Mouse (Mus musculus) ovary, postnatal 36 days (tissue): ENCODE measurements around the gene B230307C23Rik.
A peak's percentile ranks its signal among the peaks of the same experiment; 100 is the strongest.
"Not testable (repeated sequence)": the region's sequence is repeated elsewhere in the genome, so short reads cannot be mapped to it uniquely, and the experiment has no call there.

ENCODE experiments used
- DNase-seq: peaks from one replicate; pipeline ENCODE4 v3.0.0; 2022; ENCODE audit warnings: low spot score, mixed read lengths

Gene B230307C23Rik

DNA sequence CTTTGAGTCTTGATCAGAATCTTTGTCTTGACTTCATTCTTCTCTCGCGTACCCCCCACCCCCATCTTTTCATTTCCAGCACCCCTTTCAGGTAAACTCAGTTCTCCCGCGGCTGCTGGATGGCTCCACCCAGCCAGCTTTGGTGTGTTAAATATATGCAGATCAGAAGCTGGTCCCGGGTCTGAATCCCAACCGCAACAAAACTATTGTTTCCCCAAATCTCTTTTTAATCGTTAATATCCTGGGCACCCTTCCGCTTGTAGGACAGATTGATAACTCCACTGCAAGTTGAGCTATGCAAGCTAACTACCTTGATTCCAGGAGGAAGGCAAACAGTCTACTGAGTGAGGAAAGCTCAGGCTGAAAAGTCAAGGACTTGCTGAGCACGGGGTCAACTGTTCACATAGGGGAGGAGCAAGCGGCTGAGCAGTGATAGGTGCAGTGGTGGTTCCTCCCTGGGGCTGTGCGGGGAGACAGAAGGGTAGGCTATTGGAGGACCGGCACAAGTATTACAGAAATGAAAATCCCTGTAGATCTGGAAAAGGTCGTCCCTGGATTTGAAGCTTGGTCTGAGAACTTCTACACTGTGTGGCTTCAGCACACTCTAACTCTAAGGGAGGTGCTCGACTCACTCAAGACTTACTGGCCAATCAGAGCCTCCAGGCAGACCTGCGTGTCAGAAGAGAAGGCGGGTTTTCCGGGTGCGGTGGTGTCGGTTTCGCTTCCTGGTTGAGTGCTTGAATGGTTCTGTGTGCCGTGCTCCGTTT, at the start of gene B230307C23Rik:
Gene B230307C23Rik (plus strand): TSS at position 700 of the 767 bp plus-strand sequence.
- peak; percentile 72 for DNase-seq

DNA sequence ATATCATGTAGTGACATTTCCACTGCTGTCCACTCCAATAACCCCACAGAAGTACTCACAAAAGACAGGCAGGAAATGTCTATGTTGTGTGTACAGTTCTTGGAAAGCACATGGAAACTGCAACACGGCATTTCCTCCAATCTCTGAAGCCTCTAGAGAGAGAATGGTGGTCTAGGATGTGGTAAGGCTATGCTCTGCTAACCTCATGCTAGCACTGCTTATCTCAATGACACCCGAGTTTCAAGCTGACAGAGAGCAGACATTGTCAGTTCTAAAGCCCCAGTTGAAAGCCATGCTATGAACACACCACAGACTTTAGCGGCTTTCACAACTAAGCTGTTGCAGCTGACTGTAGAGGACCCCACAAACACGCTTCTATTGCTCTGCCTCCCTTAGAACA, 48.3 kb upstream of the B230307C23Rik start:
- no peak for DNase-seq

DNA sequence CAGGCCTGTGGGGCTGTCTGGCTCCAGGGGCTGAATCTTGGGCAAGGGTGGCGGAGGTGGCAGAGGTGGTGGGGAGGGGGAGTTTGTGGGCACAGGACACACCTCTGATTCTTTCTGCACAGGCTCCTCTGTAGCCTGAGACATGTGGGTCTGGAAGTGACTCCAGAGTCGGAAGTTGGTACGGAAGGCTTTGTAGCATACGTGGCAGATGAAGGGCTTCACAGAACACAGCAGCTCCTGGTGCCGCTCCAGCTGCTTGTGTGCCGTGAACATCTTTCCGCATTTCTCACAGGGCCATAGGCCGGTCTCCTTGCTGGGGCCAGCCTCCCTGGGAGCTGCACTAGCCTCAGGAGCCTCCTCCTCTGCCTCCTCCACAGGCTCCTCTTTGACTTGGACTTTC, 47.1 kb upstream of the B230307C23Rik start:
- no peak for DNase-seq

DNA sequence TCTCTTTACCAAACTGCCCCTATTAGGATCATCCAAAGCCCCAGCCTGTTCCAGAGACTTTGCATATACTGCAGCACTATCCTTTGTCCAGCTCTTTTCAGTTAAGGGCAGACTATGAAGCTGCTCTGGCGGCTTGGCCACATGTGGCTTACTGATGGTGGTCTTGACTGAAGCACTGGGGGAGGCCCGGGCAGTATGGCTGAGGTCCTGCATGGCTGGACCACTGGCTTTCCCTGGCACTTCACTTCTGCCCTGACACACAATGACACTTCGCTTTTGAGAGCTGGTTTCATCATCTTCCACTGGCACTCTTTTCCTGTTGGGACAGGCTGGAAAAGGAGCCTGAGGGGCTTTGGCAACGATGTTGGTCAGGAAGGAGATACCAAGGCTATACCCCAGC, 44.7 kb upstream of the B230307C23Rik start:
- no peak for DNase-seq

DNA sequence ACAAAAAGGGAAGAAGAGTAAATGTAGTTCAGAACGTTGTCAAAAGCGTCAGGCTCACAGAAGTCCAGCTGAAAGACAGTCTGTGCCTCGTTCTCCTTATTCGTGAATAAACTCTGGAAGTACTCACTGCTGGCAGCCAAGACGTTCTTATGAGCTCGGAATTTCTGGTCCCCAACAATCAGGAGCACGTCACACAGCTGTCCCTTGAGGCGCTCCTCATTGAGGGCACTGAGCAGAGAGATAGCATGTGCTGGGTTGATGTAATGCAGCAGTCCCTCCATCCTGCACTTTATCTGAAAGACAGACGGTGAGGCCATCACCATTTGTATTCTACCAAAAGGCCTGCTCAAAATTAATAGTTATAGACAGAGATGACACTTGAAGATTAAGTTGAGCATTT, 44.3 kb upstream of the B230307C23Rik start:
- no peak for DNase-seq

DNA sequence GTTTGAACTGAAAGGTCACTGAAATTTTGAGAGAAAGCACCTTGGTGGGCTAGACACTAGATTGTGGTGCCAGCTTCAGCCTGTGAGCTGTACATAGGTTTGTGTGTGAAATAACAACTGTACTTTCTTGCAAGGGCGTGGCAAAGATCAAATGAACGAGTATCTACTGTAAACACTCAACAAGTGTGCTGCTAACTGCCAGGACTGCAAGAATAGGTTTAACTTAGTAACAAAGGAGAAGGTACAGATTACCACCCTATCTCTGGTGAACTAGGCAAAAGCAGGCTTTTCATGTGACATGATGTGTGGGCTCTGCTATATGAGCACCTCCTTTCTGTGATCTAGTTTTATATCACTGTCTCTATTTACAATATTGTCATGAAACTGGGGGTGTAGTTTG, 43.8 kb upstream of the B230307C23Rik start:
- DNase-seq: no peak

DNA sequence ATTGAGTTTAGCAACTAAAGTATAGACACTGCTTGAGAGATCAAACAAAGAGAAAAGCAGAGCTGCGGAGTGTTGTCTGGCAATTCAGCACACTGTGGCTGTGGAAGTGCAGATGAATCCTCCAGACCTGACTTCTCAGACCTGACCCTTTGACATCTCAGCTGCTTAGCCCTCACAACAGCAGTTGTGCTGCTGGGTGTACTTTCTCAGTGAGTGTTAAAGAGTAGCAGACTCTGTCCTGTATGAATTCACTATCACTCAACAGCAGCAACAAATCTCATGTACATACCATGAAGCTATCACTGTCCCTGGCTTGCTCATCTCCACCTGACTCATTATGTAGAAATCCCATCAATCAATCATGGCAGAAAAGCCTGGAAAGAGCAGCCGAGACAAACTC, 41.1 kb upstream of the B230307C23Rik start:
- no peak for DNase-seq

DNA sequence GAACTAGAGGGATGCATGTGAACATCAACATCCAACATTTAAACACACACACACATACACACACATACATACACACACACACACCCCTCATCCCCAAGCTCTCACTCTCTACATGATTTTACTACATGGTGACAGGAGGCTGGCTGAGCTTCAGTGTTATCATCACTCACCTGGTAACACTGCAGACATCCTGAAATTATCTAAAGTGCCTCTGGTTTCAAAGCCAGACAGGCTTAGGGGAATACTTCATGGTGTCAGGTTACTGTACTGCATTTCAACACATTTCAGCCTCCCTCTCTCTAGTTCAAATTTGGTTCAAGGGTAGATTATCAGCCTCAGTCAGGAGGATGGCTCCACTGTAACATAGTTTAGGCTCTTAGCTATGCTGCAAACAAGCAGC, 39.5 kb upstream of the B230307C23Rik start:
- no peak for DNase-seq

DNA sequence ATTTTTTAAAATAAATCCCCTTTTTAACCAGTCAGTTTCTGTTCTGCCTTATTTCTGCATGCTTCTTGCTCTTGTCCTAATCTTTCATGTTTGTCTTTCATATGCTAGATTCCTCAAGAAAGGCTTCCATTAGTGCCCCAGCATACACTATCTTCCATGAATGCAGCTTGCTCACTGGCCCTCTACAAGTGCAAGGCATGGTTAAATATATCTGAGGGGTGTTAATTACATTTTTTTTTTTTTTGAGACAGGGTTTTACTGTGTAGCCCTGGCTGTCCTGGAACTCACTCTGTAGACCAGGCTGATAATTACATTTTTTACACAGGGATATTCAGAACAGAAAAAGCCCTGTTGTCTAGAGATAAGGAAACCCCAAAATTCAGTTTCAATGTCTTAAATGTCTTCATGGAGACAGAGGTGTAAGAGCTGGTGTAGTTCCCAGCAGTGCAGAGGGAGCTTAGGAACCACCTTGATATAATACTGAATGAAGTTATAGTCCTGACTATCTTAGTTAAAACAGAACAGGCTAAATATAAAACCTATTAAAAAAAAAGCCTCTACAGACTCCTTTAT, 38.6 kb upstream of the B230307C23Rik start:
- no peak for DNase-seq

DNA sequence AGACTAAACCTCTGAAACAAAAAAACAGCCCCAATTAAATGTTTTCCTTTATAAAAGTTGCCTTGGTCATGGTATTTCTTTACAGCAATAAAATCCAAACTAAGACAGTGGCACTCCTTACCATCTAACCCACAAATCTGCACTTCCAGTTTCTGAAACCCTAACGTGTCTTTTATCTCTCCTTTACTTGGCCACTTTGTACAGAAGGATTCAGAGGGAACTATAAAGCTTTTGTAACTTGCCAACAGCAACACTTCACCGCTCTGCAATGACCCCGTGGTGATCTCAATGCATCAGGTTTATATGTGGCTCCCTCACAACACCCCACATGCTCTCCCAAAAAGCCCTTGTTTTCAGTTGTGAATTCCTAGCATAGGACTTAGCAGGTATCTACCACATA, 36.8 kb upstream of the B230307C23Rik start:
- no peak for DNase-seq

DNA sequence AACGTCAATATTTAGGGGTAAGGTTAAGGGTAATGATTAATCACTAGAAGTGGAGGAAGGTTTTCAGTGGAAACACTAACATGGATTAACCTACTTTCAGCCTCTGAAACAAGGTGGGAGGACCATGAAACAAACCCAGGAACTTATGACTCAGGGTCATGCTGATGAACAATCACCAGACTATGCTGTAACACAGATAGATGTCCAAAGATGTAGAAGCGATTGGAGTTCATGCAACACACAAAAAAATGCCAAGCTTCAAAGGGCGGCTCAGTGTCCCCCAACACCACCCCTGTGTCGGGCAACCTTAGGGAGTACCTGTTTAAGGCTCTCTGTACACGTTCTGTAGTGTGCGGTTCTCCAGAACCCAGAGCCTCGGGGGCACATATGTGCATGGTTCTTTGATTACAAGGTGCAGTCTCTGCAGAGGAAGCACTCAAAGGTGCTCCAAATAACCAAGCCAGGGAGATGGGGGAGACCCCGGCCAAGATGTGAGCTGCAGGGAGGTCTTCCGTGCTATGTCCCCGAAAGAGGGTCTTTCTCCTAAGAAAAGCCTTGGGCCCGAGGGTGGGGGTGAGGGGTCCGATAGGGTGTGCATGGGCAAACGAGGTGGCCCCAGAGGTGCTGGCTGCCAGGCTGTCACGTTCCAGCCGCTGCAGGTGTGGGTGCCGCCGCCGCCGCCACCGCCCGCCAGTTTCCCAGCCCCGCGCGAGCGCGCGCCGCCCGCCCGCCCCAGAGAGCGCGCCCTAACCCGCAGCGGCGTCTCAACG, 35.5 kb upstream of the B230307C23Rik start:
- DNase-seq: no peak

DNA sequence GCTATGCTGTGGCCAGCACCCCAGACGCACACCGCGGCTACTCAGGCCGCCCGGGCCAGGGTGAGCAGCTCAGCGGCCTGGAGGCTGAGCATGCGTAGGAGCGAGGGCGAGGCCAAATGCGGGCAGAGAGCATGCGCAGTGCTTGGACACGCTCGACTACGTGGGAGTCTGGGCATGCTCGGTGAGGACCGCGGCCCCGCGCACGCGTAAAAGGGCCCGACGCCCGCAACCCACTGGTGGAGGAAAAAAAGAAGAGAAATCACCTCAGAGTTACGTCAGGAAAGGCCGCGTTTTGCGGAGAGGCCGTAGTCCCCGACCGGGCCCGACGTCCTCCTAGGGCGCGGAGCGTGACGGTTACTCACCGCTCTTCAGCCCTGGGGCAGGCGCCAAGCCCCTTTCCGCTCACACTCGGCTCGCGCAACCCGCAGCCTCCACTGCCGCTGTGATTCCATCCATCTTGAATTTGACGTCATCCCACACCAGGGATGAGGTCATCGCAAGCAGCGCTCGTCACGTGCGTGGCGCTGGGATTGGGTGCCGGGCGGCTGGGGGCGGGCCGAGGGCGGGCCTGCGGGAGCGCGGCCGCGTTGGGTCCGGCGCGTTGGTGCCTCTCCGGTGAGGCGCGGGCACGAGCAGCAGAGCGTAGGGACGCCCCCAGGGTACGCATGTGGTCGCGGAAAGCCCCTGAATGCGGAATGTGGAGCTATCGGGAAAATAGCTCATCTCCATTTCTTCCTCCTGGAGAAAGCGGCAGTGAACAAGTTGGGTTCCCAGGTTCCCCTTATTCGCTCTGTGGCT, 34.8 kb upstream of the B230307C23Rik start, which contains the start of the genes C2cd2 and Zbtb21:
Gene C2cd2 (minus strand): TSS at position 448 of the 798 bp plus-strand sequence.
Gene Zbtb21 (minus strand): TSS at position 472 of the 798 bp plus-strand sequence.
- DNase-seq: peak; percentile 97

DNA sequence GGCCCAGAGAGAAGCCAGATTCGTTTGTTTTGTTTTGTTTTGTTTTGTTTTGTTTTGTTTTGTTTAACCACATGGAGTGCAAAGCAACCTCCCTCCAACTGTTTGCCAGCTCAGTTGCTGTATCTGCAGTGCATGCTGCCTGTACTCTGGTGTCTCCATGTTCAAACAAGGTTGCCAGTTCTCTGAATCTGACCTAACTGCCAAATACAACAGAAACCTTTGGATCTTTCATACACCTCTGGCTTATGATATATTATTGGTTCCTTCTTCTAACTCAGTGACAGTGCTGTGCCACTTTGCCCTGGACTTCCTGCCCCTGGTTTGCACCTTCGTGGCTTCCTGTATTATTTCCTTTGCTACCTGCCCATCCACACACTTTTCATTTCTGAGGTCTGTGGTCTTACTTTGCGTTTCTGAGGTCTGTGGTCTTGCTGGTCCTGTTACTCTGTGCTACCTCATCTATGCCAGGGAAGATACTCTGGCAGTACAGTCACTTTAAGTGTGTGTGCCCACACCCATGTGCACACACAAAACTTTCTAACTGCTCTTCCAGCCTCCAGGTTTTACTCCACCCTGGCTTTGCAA, 33.1 kb upstream of the B230307C23Rik start:
- no peak for DNase-seq

DNA sequence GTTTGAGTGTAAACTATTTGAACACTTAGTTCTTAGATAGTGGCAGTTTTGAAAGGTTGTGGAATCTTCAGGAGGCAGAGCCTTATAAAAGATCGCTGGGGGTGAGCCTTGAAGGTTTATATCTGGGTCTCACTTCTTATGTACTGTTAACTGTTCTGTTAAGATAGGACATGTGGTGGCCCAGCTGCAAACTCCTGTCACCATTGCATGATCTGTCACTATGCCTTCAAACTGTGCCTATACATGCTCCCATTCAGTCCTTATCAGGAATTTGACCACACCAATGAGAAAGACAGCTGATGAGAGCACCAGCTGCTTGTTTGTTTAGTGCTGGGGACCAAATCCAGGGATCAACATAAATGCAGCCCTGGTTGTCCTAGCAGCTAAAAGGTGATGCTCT, 19.8 kb upstream of the B230307C23Rik start:
- no peak for DNase-seq

DNA sequence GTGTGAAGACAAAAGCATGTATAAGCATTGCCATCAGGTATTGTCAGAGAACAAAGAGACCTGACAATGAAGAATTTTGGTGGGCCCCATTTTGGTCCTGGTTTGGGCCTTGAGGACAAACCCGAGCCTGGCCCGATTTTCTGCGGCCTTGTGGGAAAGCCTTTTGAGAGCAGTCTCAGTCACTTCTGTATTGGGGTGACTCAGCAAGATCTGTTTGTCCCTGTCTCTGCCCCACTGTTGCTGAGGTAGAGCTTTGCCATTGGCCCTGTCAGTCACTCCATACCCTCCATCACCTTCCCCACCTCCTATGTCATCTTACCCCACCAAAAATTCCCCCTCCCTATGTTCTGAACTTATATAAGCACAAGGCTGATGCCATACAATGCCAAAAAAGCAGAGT, 19.4 kb upstream of the B230307C23Rik start:
- DNase-seq: no peak

DNA sequence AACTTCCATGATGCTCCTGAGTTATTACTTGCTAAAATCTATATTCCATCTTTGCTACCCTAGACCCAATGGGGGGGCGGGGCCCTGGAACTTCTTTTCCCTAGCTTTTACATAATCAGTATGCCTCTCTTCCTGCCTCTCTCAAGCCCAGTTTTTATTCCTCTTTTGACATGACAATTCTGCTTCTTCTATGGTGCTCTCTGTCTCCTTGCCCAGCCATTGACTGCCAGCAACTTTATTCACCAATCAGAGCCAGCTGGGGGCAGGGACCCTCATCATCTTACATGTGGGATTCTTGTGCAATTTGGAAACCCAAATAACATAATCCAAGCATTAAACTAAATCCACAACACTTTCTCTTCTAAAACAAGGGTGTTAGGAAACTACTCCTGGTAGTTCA, 15.8 kb upstream of the B230307C23Rik start:
- no peak for DNase-seq

DNA sequence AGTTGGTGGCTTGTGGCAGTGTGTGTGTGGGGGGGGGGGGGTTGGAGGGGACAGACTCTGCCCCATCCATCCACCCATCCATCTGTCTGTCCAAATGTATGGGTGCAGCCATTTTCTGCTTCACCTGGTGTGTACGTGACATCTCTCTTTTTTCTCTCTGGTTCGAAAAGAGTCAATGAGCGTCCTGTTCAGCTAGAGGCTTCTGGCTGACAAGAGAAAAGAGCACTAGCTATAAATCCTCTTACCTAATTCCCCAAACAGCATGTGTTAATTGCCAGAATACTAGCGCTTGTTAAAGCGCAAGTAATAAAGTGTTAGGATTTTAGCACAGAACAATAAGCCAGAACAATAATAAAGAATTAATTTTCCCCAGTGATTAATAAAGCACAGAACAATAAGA, 12.5 kb upstream of the B230307C23Rik start:
- DNase-seq: no peak

DNA sequence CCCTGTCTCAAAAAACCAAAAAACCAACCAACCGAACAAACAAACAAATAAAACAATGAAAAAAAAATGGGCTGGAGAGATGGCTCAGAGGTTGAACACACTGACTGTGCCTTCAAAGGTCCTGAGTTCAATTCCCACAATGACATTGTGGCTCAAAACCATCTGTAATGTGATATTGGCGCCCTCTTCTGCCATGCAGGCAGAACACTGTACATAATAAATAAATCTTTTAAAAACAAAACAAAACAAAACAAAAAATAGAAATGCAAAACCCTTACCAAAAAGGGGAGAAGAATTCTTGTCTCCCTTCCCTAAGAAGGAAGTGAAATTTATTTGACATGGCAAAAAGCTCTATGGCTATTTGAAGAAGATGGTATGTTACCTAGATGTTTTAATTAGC, 5.6 kb upstream of the B230307C23Rik start:
- no peak for DNase-seq

DNA sequence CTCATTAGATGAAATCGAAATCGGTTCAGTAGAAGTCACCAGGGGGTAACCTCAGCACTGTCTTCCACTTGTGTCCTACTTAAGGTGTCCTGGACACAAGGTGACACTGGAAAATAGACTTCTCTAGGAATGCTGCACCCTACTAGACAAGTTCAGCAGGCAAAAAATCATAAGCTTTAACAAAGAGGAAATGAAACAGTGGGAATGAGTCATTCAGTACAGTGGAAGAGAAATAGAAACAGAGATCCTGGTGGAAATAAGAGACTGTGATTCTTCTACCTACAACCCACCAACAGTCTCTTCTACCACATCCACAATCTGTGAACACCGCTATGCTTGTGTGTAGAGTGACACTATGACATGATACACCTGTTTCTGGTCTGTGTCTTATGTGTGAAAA, 4.6 kb upstream of the B230307C23Rik start:
- DNase-seq: not testable (repeated sequence)

DNA sequence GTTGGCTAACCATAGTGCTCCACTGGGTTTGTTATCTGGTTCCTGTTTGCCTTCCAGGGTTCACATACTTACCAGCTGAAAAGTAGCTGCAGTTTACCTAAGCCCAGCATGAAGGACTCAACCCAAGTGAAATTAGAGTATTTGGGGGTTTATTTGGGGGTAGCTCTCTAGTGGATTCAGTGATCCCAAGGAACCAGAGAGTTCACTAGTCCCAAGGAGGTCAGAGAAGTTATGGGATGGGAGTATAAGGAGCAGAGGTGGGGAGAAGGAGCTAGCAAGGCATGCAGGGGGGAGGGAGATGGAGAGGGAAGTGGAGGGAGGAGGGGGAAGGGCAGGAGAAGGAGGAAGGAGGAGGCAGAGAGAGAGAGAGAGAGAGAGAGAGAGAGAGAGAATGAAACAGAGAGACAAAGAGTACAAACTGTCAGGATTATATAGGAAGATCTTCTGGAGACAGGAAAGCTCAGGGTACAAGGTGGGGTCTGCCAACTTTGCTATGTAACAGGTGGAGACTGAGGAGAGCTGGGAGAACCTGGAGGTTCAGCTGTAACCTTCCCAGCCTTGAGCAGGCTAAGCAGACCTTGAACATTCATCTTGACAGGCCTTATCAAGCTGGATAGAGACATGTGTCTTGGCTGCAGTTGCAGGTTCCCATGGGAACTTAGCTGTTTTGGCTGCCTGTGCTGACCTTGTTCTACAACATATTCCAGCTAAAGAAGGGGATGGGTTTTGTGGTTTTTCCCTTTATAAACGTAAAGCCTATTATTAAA, 1.1 kb upstream of the B230307C23Rik start:
- peak; percentile 27 for DNase-seq

DNA sequence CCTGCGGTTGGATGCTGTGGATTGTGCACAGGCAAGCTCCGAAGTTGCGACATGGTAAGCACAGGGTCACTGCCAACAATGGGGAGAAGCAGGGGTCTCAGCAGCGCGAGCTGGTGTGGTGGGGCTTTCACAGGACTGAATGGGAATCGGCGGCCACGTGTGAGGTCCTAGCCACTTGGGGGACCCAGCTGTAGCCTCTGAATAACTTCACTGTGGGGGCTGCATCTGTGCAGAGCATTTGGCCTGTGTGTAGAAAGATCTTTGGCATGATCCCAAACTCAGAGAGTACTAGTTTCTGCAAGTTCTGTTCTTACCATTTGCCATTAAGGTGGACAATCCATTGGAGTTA, 242 bp downstream of the B230307C23Rik start:
- DNase-seq: not testable (repeated sequence)
